Comparison of ENCODE assay signal across 26 mouse cellular contexts in the genomic region with DNA sequence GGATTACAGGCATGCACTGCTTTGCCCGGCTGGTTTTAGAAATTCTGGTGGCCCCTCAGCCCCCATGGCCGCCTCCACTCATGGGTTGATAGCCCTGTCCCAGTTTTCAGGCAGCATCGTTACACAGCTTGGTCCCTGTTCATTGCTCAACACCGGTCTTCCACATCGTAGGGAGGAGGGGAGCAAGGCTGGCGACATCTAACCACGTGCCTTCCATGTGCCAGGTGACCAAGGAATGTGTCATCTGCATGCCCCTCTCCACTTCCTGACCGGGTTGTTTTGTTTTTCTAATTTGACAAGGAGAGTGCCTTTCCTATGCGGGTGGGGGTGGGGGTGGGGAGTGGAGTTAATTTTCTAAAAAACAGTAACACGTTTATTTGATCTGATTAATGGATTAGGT. TPM values are rescaled to one million over a fixed set of nuclear protein-coding genes. Genes with fewer than 3 reads are reported as not detected.
DNase-seq lines count a peak whose midpoint lies in the region; ATAC-seq and TF ChIP-seq lines count a peak whose summit lies in the region.
"Had no signal": no experiment of that assay in that cellular context is flagged by ENCODE, and none has a peak within 500 bp of the region (broad histone marks: within the 10 kb centered on the region; RNA-seq: fewer than 3 reads in every experiment).

No protein-coding gene starts in this region.

- TF ChIP-seq CTCF in liver, adult 2 months (IDR thresholded peaks at IDR 0.05; ENCODE audit: low read depth, low read length): no peak
- no peak for TF ChIP-seq CTCF in brain, embryonic 14.5 days (IDR thresholded peaks at IDR 0.05; ENCODE audit: borderline replicate concordance, extremely low read depth, insufficient read depth, insufficient read length)

- no peak overlapping the region for H3K27ac ChIP-seq in liver, adult 2 months (replicated peaks; ENCODE audit: insufficient read depth, low read depth, low read length)
- no peak overlapping the region for H3K27ac ChIP-seq in liver, embryonic 11.5 days (ENCODE audit: low read depth, low read length)
- H3K27ac ChIP-seq: liver, embryonic 15.5 days; macrophage; neural tube, embryonic 15.5 days had no signal

- H3K9me3 ChIP-seq in liver, embryonic 11.5 days (ENCODE audit: control insufficient read depth, low read length): no peaks in the 10 kb centered on the region
- H3K9me3 ChIP-seq: liver, embryonic 15.5 days; neural tube, embryonic 15.5 days had no signal

- H3K4me2 ChIP-seq in liver, embryonic 11.5 days: no peak overlapping the region
- H3K4me2 ChIP-seq: liver, embryonic 15.5 days; neural tube, embryonic 15.5 days had no signal

- H3K79me2 ChIP-seq in liver, adult 2 months (ENCODE audit: control insufficient read depth, insufficient read depth, low read length): no peaks in the 10 kb centered on the region

- ATAC-seq in liver, embryonic 11.5 days (replicated peaks; ENCODE audit: low FRiP score): no peak
- ATAC-seq: forebrain, embryonic 16.5 days had no signal

- H3K36me3 ChIP-seq in liver, adult 2 months (ENCODE audit: control insufficient read depth, insufficient read depth, low read length): no peaks in the 10 kb centered on the region
- H3K36me3 ChIP-seq in liver, embryonic 11.5 days (ENCODE audit: control insufficient read depth, insufficient read depth, low read length): no peaks in the 10 kb centered on the region
- H3K36me3 ChIP-seq: liver, embryonic 15.5 days; neural tube, embryonic 15.5 days had no signal

- H3K4me1 ChIP-seq in liver, adult 2 months (ENCODE audit: control insufficient read depth, insufficient read depth, low read length): peaks cover 7% of the 10 kb centered on the region
- peaks cover 26% of the 10 kb centered on the region for H3K4me1 ChIP-seq in liver, embryonic 11.5 days (replicated peaks; ENCODE audit: control insufficient read depth, insufficient read depth, low read length)

- DNase-seq in liver, adult 2 months (ENCODE audit: extremely low read depth, low read depth, low spot score): peak; percentile 82
- no peak for DNase-seq in liver, embryonic 11.5 days (ENCODE audit: low spot score)
- DNase-seq in retina, postnatal 1 day: peak; percentile 42
- no peak for DNase-seq in retina, embryonic 14.5 days (ENCODE audit: low spot score)
- DNase-seq in brain, embryonic 14.5 days (ENCODE audit: low read depth): peak; percentile 19
- DNase-seq in natural killer cell, adult 2 months (ENCODE audit: low spot score in 2 of 2): no peak
- DNase-seq in urinary bladder, postnatal 36 days (ENCODE audit: low spot score in 2 of 2): no peak
- DNase-seq: adrenal gland, postnatal 25 days; cerebellum, adult 8-10 months; kidney, adult 9 months; layer of hippocampus, postnatal 36 days; right cerebral cortex, postnatal 4 days; thymus, adult 18-20 months had no signal

- H3K4me3 ChIP-seq in liver, adult 2 months (ENCODE audit: insufficient read depth, low read depth, low read length): no peak overlapping the region
- no peak overlapping the region for H3K4me3 ChIP-seq in liver, embryonic 11.5 days (ENCODE audit: low read depth, low read length)
- H3K4me3 ChIP-seq: erythroblast, embryonic 14.5 days; liver, embryonic 15.5 days; neural tube, embryonic 15.5 days had no signal

- H3K9ac ChIP-seq in liver, adult 2 months (ENCODE audit: low read depth, low read length): no peak overlapping the region
- no peak overlapping the region for H3K9ac ChIP-seq in liver, embryonic 11.5 days (ENCODE audit: low read depth, low read length)
- H3K9ac ChIP-seq: liver, embryonic 15.5 days; neural tube, embryonic 15.5 days had no signal

- WGBS in liver, adult 2 months: 13% methylated on average over 10 of the region's 10 CpGs
- 27% methylated on average over 10 of the region's 10 CpGs for WGBS in liver, embryonic 11.5 days

- TF ChIP-seq POLR2A in liver, adult 2 months (IDR thresholded peaks at IDR 0.05; ENCODE audit: extremely low read depth, insufficient read depth, low read length): no peak
- no peak for TF ChIP-seq POLR2A in brain, embryonic 14.5 days (IDR thresholded peaks at IDR 0.05; ENCODE audit: borderline replicate concordance, extremely low read depth, insufficient read depth, insufficient read length, poor library complexity, severe bottlenecking)

- no peaks in the 10 kb centered on the region for H3K27me3 ChIP-seq in liver, adult 2 months (ENCODE audit: control insufficient read depth, insufficient read depth, low read length)
- 0 out of 2 replicates have a peak, but pooled peaks cover 2% of the 10 kb centered on the region for H3K27me3 ChIP-seq in liver, embryonic 11.5 days (replicated peaks; ENCODE audit: control insufficient read depth, insufficient read depth, low read length)

RNA-seq across cellular contexts. Expression of a gene that starts 5.7 kb away (rescaled TPM):
- total RNA-seq in liver, adult 2 months (2014; rRNA removed): 1.7 and 4.4 TPM in 2 replicates
- 4.9 and 6.3 TPM in 2 replicates for polyA plus RNA-seq in liver, adult 2 months (2012; rRNA removed)
- 27.0 and 29.5 TPM in 2 replicates for polyA plus RNA-seq in liver, embryonic 11.5 days (2014; fragmentation: Nextera tagmentation; extraction: Ambion mirVana)
- 2.0 and 3.5 TPM in 2 replicates for polyA plus RNA-seq in brain, embryonic 14.5 days (2012; rRNA removed)

RNA-seq across cellular contexts. Expression of a gene that starts 31.7 kb away (rescaled TPM):
- total RNA-seq in liver, adult 2 months (2014; rRNA removed): not detected in 2 replicates
- polyA plus RNA-seq in liver, adult 2 months (2012; rRNA removed): not detected in 2 replicates
- not detected in 2 replicates for polyA plus RNA-seq in liver, embryonic 11.5 days (2014; fragmentation: Nextera tagmentation; extraction: Ambion mirVana)
- not detected in 2 replicates for polyA plus RNA-seq in brain, embryonic 14.5 days (2012; rRNA removed)
- total RNA-seq: adrenal gland, postnatal 25 days; common myeloid progenitor, adult 5-6 weeks; gastrocnemius, postnatal 4 days; layer of hippocampus, postnatal 36 days; left cerebral cortex, postnatal 36 days had no signal
- polyA plus RNA-seq: embryonic facial prominence, embryonic 11.5 days; erythroblast, embryonic 14.5 days; forebrain, embryonic 16.5 days; heart, embryonic 14.5 days; hindbrain, embryonic 11.5 days; intestine, embryonic 14.5 days; large intestine, adult 2 months; liver, embryonic 15.5 days; macrophage; neural tube, embryonic 15.5 days had no signal

Comparison
In these comparisons a context has a peak if more than half of its experiments do, and no peak if none do; other contexts are left out.
1. DNase-seq: peak in liver, adult 2 months (single experiment), retina, postnatal 1 day (single experiment) and brain, embryonic 14.5 days (single experiment); none in liver, embryonic 11.5 days (single experiment), retina, embryonic 14.5 days (single experiment), natural killer cell, adult 2 months (0 of 2) and urinary bladder, postnatal 36 days (0 of 2).